Mouse (Mus musculus) urinary bladder, postnatal 36 days (tissue): ENCODE results near the gene Arrb2.
A peak's percentile ranks its signal among the peaks of the same experiment; 100 is the strongest.
"Not testable (repeated sequence)": the region's sequence is repeated elsewhere in the genome, so short reads cannot be mapped to it uniquely, and the experiment has no call there.

ENCODE experiments used
- DNase-seq, 2 experiments: peaks; one replicate each; pipeline ENCODE4 v3.0.0; 2022; ENCODE audit warnings: low spot score in 2 of 2, mixed read lengths in 1 of 2

The Arrb2 gene

DNA sequence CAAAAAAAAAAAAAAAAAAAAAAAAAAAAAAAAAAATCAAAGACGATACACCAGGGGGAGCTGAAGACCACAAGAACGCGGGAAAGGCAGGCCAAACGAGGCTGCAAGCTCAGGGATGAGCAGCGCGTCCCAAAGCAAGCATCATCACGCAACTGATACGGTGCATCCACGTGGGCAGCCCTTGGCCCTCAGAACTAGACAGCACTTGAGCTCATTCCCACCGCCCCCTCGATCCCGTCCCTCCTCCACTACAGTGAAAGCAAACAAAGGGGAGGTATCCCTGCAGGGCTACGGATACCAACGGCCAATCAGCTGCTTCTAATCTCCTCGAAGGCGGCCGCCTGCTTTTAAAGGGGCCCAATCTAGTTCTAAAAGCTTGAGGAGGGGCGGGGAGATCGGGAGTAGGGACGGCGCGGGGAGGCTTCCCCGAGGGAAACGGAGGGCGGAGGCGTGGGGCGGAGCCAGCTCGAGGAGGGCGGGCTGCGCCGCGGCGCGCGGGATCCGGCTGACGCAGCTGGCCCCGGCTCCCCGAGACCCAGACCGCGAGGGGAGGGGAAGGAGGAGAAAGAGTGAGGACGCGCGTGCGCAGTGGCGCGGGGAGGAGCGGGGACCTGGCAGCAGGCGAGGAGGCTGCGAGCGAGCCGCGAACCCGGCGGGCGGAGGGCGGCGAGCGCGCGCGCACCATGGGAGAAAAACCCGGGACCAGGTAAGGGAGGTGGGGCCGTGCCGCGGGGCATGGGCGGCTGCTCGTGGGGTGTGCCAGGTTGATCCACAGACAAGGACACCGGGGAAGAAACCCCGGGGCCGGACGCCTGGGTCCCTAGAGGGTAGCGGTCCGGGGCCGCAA lies at the start of gene Arrb2:
TSS of gene Arrb2 (plus strand) at position 588 of the 847 bp plus-strand sequence.
- DNase-seq, result peak; percentile 94 to 98

DNA sequence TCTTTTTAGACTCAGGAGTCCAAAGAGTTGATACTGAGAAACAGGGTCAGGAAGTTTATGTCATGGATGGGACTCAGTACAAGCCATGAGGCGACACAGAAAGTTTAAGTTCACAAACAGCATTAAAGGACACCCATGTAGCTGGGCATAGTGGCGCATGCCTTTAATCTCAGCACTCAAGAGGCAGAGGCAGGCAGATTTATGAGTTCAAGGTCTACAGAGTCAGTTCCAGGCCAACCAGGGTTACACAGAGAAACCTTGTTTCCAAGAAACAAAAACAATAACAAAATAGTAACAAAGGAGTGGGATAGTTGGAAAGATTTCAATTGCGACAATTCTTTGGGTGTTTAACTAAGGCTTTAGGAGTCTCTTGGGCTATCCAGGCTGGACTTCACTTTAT lies 48.3 kb upstream of the Arrb2 start:
- DNase-seq, result no peak

DNA sequence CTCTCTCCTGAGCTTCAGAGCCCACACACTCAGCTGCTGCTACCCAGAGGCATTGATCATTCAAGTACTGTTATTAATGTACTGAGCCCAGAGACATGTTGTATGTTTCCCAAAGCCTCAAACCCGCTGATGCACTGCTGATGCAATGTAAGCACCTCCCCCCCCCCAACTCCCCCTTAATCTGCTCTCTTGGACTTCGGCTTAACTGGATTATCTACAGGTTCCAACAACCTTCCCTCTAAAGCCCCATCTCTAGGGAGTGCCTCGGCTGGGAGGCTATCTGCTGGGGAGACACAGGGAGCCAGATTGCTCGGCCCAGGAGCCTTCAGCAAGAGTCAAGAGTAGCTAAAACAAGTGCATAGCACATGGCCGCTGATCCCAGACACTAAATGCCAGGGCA lies 45.0 kb upstream of the Arrb2 start:
- no peak for DNase-seq

DNA sequence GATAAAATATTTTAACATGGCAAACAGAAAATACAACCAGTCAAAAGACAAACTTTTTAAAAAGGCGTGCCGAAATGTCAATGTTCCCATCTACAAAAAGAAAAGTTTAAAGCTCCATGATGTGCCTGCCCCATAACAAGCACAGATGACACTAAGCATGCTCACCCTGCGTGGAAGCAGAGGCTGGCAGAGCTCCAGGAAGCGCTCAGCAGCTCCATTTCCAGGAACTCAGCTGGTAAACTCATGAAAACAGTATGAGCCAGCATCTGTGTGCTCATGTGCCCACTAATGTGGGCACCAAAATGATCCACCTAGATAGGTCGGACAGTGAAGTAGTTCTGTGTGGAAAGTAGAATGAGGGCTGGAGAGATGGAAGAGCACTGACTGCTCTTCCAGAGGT lies 43.0 kb upstream of the Arrb2 start:
- DNase-seq, result no peak

DNA sequence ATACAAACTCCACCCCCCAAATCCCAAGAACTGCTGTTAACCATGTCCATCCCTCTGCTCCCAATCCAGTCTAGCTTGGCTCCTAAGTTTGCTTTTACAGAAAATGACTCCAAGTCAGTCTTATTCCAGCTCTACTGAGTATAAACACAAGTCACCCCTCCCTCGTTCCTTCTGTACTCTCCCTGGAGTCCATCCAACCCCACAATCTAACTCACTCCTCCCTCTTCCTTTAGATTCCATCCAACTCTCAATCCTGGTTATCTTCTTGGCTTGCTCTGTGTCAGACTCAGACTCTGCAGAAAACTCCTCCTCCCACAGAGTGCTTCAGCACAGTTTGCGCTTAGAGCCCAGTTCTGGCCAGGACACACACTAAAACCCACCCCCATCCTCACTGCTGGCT lies 28.8 kb upstream of the Arrb2 start:
- peak; percentile 12 to 31 for DNase-seq

DNA sequence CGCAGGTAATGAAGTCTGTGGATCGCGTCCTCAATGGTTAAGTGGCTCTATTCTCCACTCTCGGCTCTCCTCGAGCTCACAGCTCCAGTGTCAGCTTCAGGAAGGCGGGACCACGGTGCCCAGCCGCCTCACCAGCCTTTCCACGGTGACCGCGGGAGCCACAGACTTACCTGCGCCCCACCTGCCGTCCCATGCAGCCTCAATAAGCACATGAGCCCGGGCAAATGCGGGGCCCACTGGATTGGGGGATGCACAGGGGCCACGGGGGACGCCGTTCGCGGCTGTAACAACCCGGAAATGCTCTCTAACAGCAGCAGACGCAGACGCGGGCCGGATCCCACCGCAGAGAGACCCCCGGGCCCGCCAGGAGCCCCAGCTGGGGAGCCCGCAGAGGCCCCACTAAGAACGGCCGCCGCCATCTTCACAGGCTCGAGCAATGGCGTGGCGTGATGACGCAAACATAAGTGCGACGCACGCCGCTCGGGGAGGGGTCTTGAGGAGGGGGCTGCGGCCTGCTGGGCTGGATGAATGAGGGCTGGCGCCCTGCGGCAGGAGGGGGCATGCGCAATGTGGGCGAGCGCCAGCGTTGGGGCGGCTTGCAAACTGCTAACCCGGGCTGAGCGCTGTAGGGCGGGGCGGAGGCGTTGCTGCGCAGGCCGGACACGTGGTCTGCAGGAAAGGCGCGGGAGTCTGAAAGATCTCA lies 22.7 kb upstream of the Arrb2 start, which contains the start of gene Pelp1:
TSS of gene Pelp1 (minus strand) at position 438 of the 703 bp plus-strand sequence.
- DNase-seq, result peak; percentile 80 to 84

DNA sequence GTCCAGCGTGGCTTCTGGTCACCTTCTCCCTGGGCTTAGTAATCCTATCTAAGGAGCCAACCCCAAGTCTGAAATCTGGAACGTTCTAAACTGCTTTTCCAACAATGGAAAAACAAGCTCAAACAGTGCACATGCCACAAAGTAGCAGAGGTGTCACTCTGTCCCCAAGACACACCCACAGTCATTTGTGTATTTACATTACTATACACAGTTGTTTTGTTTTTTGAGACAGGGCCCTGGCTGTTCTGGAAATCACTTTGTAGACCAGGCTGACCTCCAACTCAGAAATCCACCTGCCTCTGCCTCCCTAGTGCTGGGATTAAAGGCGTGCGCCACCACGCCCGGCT lies 22.2 kb upstream of the Arrb2 start:
- no peak for DNase-seq

DNA sequence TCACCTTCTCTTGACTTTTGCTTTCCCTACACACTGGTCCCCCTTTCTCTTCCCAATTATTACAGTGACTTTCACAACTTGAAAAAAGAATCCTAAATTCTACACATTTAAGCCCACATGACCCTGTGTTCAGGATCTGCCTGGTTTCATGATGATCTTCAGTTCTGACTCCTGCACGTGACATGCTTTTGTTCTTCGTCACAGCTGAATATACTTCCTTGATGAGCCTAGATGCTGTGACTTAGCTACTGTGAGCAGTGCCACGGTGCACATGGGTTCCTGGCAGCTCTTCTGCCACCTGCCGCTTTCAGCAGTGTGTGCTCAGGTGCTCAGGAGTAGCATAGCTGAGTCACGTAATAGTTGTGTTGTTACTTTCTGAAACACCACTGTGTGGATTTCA lies 19.8 kb upstream of the Arrb2 start:
- no peak for DNase-seq

DNA sequence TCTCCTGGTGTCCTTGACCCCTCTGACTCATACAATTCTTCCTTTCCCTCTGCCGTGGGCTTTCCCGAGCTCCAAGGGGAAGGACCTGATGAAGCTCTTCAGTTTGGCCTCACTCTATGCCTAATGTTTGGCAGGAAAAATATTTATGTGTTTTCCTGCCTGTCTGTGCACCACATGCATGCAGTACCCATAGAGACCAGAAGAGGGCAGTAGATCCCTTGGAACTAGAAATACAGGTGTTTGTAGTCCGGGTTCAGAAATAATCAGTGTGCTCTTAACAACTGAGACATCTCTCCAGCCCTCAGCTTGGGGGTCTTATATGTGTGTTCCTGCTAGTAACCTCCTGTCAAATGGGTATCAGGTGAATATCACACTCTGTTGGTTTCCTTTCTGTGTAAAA lies 18.5 kb upstream of the Arrb2 start:
- DNase-seq, result peak; percentile 60 to 66

DNA sequence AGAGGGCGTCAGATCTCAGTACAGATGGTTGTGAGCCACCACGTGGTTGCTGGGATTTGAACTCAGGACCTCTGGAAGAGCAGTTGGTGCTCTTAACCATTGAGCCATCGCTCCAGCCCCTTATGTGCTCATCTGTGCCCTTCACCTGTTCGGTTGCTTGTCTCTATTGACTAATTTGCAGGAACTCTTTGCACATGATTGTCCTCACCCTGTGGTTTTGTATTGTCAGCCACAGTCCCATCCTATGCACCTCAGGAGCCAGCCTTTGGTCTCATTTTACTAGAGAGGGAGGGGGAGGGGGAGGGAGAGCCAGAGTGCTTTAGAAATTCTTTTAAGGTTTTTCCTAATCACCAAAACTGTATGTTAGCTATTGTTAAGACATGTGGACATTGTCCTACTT lies 14.2 kb upstream of the Arrb2 start:
- DNase-seq, result no peak

DNA sequence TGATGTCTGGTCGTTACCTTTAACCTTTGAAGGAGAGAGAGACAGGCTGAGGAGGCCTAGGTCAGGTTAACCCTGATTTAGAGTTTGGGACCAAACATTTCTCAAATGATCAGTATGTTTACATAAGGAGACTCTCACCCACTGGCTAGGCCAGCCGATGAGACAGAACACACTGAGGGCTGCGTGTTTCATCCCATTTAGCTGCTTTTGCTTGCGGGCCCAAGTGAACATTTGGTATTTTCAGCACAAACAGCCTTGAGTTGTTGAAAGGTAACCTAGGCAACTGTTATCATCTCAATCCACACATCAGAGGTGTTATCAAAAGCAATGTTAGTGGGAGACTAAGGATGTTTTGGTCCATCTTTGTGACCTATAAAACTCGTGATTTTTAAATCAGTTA lies 12.9 kb upstream of the Arrb2 start:
- no peak for DNase-seq

DNA sequence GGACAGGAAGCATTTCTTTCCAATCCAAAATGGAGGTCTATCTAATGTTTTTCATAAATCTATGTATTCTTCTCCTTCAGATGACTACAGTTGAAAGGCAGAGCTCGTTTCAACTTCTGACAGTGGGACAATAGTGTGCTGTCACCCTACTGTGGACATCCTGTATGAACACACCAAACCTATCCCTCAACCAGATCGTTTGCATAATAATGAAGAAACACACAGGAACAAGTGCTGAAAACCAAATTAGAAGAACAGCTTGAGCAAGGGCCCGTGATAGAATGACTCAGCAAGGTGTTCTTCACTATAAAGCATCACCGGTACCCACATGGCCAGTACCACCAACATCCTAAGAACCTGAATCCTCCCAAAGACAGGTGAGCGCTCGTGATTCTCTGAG lies 5.8 kb upstream of the Arrb2 start:
- not testable (repeated sequence) for DNase-seq

DNA sequence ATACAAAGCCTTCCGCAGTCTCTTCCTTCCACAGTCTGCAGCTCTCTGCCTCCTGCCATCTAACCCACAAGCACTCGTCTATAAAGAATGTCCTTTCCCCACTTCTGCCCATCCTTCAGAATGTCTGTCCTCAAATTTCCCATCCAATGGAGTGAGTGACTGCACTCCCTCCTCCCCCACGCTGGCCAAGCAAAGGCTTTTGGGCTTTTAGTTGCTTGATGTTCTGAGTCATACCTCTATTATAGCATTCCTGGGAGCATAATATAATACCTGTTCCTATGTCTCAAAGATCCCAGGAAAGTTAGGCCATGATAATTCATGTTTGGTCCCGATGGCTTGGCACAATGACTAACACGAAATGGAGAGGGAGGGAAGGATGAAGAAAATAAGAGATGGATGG lies 861 bp upstream of the Arrb2 start:
- DNase-seq, result no peak

DNA sequence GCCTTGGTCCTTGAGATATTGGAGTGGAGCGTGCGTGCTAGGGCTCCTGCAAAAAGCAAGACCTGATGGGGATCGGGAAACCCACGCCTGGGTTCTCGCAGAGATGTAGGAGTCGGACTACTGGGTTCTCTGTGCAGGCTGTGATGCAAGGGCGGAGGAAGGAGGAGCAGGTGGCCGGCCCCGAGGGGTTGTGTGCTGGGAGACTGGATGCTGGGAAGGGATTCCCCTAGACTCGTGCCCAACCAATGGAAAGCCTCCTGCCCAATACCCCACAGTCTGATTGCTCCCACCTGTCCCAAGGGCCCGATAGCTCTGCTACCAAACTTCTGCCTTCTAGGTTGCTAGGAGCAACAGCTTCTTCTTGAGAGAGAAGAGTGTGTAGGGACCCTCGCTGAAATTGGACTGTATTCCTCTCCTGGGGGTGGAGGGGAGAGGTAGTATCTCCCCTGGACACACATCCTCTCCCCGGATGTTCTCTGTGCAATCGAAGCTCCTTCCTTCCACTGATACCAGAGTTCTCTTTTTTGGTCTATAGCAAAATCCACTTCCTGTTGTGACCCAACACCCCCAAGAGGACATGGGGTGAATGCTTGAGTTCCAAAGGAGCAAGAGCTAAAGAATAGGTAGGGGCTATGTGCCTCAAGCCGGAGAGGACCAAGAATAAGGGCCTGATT lies 597 bp downstream of the Arrb2 start:
- peak in 1 of 2 experiments; percentile 5 for DNase-seq

DNA sequence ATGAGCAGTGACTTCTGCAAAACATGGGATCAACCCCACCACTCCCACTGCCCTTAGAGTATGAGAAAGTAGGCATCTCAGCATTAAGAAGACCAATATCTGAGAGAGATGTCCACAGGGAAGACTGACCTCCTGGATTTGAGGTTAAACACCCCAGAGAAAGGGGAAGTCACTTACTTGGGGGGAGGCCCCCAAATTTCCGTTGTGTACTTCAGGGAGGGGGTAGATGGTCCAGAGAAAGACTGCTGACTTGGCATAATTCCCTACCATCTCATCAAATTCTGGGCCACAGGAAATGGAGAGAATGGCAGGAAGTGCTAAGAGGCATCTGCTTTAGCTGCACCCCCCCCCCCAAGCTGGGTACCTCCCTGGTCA lies 1.1 kb downstream of the Arrb2 start:
- no peak for DNase-seq

DNA sequence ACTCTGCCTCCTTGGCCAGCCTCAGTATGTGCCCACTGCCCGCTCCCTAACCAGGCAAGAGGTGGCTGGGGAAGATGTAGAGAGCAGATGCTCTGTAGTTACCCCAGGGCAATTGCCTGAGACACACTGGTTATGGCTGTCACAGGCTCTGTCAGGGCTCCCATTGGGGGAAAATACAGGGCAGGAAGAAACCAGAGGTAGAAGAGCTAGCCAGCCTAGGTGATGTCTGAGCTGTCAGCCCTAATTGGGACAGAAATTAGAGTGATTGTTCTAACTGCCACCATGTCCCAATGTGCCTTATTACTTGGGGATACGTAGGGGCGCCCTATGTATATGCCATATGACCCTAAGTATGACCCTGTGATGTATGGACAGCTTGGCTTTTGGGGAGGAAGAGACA lies 1.5 kb downstream of the Arrb2 start:
- DNase-seq, result no peak

DNA sequence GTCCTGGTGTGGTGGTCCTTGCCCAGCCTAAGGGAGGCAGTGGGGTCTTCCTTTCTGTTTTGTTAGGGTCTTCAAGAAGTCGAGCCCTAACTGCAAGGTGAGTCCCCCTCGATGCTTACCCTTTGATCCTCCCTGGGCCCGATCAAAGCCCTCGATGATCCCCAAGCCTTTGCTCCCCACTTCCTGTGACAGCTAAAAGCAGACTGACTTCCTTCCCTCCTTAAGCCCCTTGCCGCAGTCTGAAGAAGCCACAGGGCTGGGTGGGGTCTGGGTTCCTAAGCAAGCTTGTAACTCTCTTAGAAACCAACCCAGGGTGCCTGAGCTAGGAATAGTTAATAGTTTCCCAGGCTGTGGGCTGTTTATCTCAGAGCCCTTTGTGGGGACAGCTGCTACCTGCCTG lies 3.0 kb downstream of the Arrb2 start:
- no peak for DNase-seq

DNA sequence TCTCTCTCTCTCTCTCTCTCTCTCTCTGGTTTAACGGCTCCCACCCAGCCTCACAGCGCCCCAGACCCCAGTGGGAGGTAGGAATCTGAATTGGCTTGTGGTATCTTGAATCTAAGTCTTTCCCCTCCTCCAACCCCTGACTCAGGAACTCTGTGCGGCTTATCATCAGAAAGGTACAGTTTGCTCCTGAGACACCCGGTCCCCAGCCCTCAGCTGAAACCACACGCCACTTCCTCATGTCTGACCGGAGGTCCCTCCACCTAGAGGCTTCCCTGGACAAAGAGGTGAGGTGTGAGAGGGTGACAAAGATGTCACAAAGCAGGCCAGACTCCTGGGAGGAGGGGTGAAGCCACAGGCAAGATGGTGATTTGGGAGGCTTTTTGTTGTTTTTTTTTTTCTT lies 5.0 kb downstream of the Arrb2 start:
- no peak for DNase-seq

DNA sequence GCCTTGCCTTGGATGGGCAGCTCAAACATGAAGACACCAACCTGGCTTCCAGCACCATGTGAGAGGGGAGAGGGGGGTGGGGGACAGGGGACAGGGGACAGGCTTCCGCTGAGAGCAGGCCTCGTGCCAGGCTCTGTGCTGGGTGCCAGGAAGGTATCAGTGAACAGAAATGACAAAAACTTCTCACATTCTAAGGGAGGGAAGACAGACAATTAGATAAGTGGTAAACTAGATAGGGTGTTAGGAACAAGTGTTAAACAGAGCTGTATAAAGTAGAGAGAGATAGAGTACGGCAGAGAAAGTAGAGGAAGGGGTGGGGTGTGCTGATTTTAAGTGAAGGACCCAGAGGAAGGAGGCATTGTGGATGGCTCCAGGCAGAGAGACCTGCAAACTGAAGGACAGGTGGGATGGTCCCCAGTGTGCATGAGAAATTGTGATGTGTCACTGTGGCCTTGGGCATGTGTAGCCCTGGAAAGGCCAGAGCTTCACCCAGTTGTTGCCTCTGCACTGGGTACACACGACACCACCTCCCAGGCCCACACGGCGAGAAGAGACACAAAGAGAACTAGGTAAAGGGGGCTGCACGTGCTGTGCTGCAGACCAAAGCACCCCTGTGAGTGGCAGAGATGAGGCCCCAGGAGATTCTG lies 6.4 kb downstream of the Arrb2 start:
- no peak for DNase-seq

DNA sequence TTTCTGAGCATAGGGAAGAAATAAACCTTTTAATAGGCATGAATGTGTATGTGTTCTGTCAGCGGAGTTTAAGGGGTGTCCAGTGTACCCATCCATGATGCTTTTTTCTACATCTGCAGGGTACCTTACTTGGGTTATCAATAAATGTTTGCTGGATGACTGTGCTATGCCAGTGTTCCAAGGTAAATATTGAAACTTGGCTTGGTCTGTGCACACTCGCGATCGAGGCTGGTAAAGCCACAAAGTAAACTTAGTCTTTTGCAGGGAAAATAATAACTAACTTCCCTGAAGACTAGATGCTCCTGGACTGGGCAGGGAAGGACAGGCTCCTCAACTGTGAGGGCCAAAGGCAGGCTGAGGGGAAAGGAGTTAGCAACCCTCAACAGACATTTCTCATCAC lies 8.2 kb downstream of the Arrb2 start:
- no peak for DNase-seq

DNA sequence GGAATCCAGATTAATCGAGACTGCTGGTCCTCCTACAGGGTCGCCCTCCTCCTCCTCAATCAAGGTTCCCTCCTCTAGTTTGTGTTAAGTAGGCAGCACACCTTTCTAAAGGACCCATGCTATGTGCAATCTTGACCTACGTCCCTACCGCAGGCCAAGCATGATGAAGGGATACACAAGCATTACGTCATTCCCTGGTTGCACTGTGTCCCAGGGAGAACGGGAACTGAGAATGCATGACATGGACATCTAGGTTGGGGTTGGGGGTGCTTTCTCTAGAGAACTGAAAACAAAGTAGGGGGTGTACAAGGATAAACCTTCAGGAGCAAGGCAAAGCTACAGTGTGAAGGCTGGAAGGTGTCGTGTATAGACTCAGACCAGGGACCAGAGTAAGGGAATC lies 9.4 kb downstream of the Arrb2 start:
- no peak for DNase-seq

DNA sequence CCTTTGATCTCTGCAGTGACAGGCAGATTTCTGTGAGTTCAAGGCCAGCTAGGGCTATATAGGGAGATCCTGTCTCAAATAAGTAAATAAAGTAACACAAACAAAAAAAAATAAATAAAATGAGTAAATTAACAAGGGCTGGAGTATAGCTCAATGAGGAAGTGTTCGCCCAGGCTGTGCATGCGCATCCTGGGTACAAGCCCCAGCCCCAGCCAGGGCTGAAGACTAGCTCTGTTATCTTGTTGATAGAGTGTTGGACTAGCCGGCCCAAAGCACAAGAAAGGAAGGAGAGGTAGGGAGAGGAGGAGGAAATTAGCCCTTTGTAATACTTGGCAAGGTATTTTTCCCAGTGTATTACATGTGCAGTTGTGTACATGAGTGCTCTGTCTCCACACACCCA lies 11.5 kb downstream of the Arrb2 start:
- DNase-seq, result no peak
